Mouse (Mus musculus) forebrain, embryonic 16.5 days (tissue): Measurements from ENCODE around the gene Ccr3. TPM values are rescaled to one million over a fixed set of nuclear protein-coding genes. Genes with fewer than 3 reads are reported as not detected.
"Not testable (repeated sequence)": the region's sequence is repeated elsewhere in the genome, so short reads cannot be mapped to it uniquely, and the experiment has no call there.

Experiments used
- ATAC-seq: fragments of 200-750 bp; cut with Nextera tagmentation; 2 replicates; pipeline ENCODE4 v1.8.0; 2017; ENCODE audit warnings: mild to moderate bottlenecking, moderate library complexity
- H3K27ac ChIP-seq: fragments of 300-500 bp; sonication (generic); 2 replicates; pipeline ENCODE4 v1.5.1; 2014; ENCODE audit warnings: low read length, control low read depth
- H3K27me3 ChIP-seq: fragments of 300-500 bp; sonication (generic); replicated peaks from 2 replicates; pipeline ENCODE4 v1.6.1; 2014; ENCODE audit warnings: low read length; ENCODE audit not compliant: control insufficient read depth, insufficient read depth
- H3K36me3 ChIP-seq: fragments of 300-500 bp; sonication (generic); 2 replicates; pipeline ENCODE4 v1.6.1; 2014; ENCODE audit not compliant: control insufficient read depth, insufficient read depth
- H3K4me1 ChIP-seq: fragments of 300-500 bp; sonication (generic); replicated peaks from 2 replicates; pipeline ENCODE4 v1.6.1; 2014; ENCODE audit warnings: low read length; ENCODE audit not compliant: control insufficient read depth, insufficient read depth
- H3K4me2 ChIP-seq: fragments of 300-500 bp; sonication (generic); 2 replicates; pipeline ENCODE4 v1.6.1; 2014; ENCODE audit warnings: mild to moderate bottlenecking, low read length, control low read depth
- H3K4me3 ChIP-seq: fragments of 300-500 bp; sonication (generic); replicated peaks from 2 replicates; pipeline ENCODE4 v1.5.1; 2014; ENCODE audit warnings: mild to moderate bottlenecking, low read length, control low read depth
- H3K9ac ChIP-seq: fragments of 300-500 bp; sonication (generic); replicated peaks from 2 replicates; pipeline ENCODE4 v1.6.1; 2014; ENCODE audit warnings: low read depth, low read length, control low read depth
- H3K9me3 ChIP-seq: fragments of 300-500 bp; sonication (generic); 2 replicates; pipeline ENCODE4 v1.6.1; 2016; ENCODE audit warnings: low read length; ENCODE audit not compliant: control insufficient read depth
- WGBS: fragments of 180-500 bp; shearing (Covaris S2); extraction: QIAGEN DNeasy Blood & Tissue Kit; methylation state at CpG from one replicate; pipeline ENCODE4 v1.1.7; 2014; 5-methylcytosine and 5-hydroxymethylcytosine counted together
- polyA plus RNA-seq: library from polyadenylated mRNA; unstranded; fragments of >200 nt; fragmentation: Nextera tagmentation; extraction: Ambion mirVana; gene quantifications from 2 replicates; pipeline ENCODE4 v1.2.1, GENCODE M21; 2015

The Ccr3 gene
- polyA plus RNA-seq, 1 experiment from 2014 or later: not detected

- Histone ChIP-seq H3K4me2 (no peak overlapping the region), H3K27ac (no peak overlapping the region), H3K9ac (no peak overlapping the region), H3K4me3 (no peak overlapping the region), H3K4me1 (no peaks in the 10 kb centered on the region), H3K27me3 (no peaks in the 10 kb centered on the region), H3K36me3 (no peaks in the 10 kb centered on the region), H3K9me3 (no peaks in the 10 kb centered on the region)
- 65% methylated on average over 2 of the region's 2 CpGs for WGBS
- no peak for ATAC-seq
Measured at GRCm38 (mm10) chr9:124068098-124069058, 46.6 kb downstream of the Ccr3 start.

- Histone ChIP-seq H3K4me1 (no peaks in the 10 kb centered on the region), H3K9ac (no peak overlapping the region), H3K4me3 (no peak overlapping the region), H3K27ac (no peak overlapping the region), H3K9me3 (no peaks in the 10 kb centered on the region), H3K4me2 (no peak overlapping the region), H3K27me3 (no peaks in the 10 kb centered on the region), H3K36me3 (no peaks in the 10 kb centered on the region)
- no peak for ATAC-seq
- 88% methylated on average over 1 of the region's 1 CpGs for WGBS
Measured at GRCm38 (mm10) chr9:124071506-124071905, 49.7 kb downstream of the Ccr3 start.

GRCm38 (mm10) chr9:124079803-124080202, 58.0 kb downstream of the Ccr3 start:
- Histone ChIP-seq H3K27me3 (no peaks in the 10 kb centered on the region), H3K9me3 (no peaks in the 10 kb centered on the region), H3K36me3 (no peaks in the 10 kb centered on the region), H3K9ac (no peak overlapping the region), H3K4me2 (no peak overlapping the region), H3K27ac (no peak overlapping the region), H3K4me3 (no peak overlapping the region), H3K4me1 (no peaks in the 10 kb centered on the region)
- no peak for ATAC-seq
- 54% methylated on average over 4 of the region's 4 CpGs for WGBS

- not testable (repeated sequence) for H3K9me3 ChIP-seq, H3K4me1 ChIP-seq, H3K4me2 ChIP-seq, ATAC-seq, H3K27ac ChIP-seq, H3K9ac ChIP-seq, H3K27me3 ChIP-seq, H3K4me3 ChIP-seq, H3K36me3 ChIP-seq
- WGBS: 95% methylated on average over 12 of the region's 13 CpGs
Measured at GRCm38 (mm10) chr9:124080471-124080870, 58.7 kb downstream of the Ccr3 start.

Other genes with a start within 250 kb of the Ccr3 start
- gene Cxcr6, start 215.5 kb upstream of the Ccr3 start, polyA plus RNA-seq: 0.12 and 0.18 TPM in 2 replicates
- 12.2 and 22.6 TPM in 2 replicates for gene Fyco1, start 170.1 kb upstream of the Ccr3 start, polyA plus RNA-seq
- gene Xcr1, start 159.9 kb upstream of the Ccr3 start, polyA plus RNA-seq: 0.06 and 0.10 TPM in 2 replicates
- gene Ccr1, start 53.3 kb upstream of the Ccr3 start, polyA plus RNA-seq: 0.39 and 0.70 TPM in 2 replicates
- not detected in 2 replicates for gene Ccr1l1, start 43.6 kb upstream of the Ccr3 start, polyA plus RNA-seq
- gene Ccr2, start 80.0 kb downstream of the Ccr3 start, polyA plus RNA-seq: 0.16 TPM in 1 of 2 replicates, not detected in the other
- 0.92 and 1.2 TPM in 2 replicates for gene Ccr5, start 99.6 kb downstream of the Ccr3 start, polyA plus RNA-seq